Mouse (Mus musculus) lung, adult 2 months (tissue): Measurements from ENCODE around the gene Rfc2.

Source experiments
- CTCF ChIP-seq: fragments of 200-500 bp; IDR thresholded peaks from 2 replicates; pipeline ENCODE4 v1.5.1; 2011; ENCODE audit warnings: mild to moderate bottlenecking, low read length, control low read depth; ENCODE audit not compliant: insufficient read depth
- POLR2A ChIP-seq: fragments of 200-500 bp; IDR thresholded peaks from 2 replicates; pipeline ENCODE4 v1.6.1; 2011; ENCODE audit warnings: low read depth, mild to moderate bottlenecking, control low read depth, low read length, borderline replicate concordance; ENCODE audit errors: extremely low read depth

DNA sequence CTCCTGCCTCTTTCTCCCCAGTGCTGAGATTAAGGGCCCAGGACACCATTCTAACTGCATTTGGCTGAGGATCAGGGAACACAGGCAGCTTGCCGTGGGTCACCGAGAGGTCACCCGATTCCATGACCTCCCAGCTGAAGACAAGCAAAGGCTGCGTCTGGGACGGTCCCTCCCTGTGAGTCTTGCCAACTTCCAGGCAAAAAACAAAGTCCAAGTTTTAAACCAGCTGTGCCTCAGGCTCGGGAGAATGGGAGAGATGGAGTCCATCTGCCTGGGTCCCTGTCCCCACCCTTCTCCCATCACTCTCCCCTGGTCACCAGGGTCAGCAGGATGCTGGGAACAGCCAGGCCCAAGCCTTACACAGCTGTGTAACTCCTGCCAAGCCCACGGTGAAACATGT lies 39.5 kb upstream of the Rfc2 start:
- TF ChIP-seq POLR2A (no peak), CTCF (no peak)
